Mouse (Mus musculus) gastrocnemius, postnatal 25 days (tissue): ENCODE measurements around the gene Fgfr2. TPM values are rescaled to one million over a fixed set of nuclear protein-coding genes. Genes with fewer than 3 reads are reported as not detected.

Experiments
- DNase-seq: peaks from one replicate; pipeline ENCODE4 v3.0.0; 2022
- total RNA-seq, 2 experiments: library from RNA; stranded (reverse); gene quantifications; 1 replicate in 1 of 2; 2 replicates in 1 of 2; pipeline ENCODE4 v1.2.3; 2021

The Fgfr2 gene
- total RNA-seq, 2 experiments from 2014 or later = 0.33 to 0.96 TPM

DNA sequence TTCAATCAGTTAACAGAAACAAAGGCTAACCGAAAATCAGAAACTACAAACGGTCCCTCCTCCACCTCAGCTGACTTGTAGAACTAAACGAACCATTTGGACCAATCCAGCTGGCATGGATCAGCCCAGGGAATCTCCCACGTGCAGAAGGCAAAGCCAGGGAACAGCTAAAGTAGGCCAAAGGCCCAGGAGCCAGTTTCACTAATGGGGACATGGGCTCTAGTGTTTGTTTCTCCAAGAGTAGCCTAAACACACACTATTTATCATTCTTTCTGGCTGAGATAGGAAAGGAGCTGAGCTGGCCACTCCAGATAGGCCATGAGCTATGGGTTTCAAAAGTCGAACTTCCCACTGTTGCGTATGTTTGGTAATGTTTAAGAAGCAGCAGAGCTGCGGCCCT is 864.3 kb downstream of the Fgfr2 start:
- DNase-seq = peak; percentile 31

DNA sequence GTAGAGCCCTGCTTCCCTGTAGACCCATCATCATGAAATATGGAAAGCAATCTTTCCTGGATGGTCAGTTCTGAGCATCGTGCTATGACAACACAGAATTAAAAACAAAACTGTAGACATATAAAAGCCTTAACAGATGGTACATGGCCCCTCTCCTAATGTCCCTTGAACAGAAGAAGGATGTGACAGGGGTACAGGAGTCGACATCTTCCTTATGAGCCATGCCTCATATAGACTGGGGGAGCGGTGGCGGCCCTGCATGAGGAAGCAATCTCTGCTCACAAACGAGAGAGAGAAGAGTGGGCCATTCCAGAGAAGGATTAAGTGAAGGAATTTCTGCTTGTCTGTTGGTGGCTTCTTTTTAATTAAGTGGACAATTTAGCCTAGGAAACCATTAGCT is 864.9 kb downstream of the Fgfr2 start:
- no peak for DNase-seq

DNA sequence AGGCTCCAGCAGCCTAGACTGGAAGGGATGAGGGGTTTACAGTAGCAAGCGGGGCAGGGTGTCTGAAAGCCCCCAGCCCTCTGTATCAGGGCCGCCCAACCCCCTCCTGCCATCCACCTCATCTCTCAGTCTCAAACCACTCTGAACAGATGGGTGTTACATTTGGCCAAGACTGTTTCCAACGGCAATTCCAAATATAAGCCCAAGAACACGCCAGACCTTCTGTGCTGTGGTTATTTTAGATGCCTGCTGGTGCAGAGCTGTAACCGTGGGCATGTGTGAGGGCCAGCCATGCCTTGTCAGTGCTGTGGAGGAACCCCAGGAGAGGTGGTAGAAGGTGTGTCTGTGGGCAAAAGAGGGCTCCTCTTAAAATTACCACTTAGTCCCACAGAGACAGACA is 869.6 kb downstream of the Fgfr2 start:
- no peak for DNase-seq

DNA sequence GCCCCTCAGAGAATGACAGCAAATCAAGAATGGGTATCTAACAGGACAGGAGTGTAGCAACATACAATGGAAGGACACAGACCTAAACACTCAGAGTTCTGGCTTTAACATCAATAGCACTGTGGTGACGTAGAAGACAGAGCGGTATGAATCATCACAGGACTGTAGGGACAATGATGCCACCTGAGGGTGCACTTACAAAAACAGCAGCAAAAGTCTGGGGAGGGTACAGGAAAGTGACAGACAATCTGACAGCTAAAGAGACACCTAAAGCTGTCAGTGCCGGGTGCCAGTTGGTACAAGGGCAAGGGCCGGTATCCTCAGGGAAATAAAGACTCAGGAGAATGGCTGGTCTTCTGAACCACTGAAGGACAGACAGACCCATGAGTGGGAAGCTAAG is 870.1 kb downstream of the Fgfr2 start:
- no peak for DNase-seq

DNA sequence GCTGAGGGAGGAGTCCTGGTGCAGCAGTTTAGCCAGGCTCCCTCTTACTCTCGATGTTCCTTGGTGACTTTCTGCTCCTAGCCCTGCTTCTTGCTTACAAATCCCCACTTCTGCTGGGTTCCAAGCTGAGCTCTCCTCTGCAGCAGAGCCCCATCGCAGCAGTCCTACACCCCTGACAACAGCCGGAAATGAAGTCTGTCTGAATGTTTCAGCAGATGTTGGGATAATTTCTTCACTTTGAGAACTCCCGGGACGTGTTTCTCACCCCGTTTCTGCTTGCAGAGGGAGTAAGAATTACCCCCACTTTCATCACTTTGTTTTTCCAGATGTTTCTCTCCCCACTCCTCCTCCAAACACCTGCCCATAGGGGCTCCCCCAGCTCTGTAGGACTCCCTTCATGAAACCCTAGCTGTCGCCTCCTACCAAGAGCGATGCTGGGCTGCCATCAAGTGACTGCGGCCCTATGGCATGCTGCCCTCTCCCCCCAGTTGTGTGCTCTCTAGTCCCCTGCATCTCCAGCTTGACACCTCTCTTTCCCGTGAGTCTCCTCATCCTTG is 873.5 kb downstream of the Fgfr2 start:
- no peak for DNase-seq

DNA sequence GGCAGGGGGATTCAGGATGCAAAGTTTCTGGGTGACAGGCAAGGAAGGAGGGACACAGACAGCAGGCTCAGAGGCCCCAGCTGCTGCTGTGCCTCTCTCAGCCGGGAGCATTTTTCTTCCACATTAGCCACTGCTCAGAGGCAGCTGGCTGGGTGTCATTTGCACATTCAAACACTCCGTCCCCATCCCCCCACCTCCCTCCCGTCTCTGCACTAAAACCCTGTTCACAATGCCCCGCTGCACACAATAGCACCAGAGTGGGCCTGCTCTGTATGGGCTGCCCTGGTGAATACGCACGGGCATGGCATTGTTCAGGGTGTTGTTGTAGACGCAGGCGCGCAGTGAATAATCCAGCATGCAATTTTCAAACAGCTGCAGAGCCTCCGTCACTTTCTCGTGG is 875.6 kb downstream of the Fgfr2 start:
- DNase-seq = no peak

DNA sequence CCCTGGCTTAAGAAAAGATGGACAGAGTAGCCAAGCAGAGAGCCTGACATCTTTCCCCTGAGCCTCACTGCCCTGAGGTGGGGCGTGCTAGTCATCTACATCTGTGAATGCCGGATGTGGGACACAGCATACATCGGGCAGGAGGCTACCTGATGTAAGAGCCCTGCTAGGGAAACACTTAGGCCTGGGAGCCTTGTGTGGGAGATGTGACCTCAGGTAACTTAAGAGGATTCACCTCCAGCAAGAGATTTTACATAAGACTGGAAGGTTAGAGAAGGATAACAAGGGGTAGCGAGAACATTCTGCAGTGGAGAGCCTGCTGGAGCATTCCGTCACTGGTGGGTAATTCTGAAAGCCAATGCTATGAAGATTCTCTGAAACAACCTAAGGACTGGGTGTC is 876.1 kb downstream of the Fgfr2 start:
- DNase-seq = no peak

DNA sequence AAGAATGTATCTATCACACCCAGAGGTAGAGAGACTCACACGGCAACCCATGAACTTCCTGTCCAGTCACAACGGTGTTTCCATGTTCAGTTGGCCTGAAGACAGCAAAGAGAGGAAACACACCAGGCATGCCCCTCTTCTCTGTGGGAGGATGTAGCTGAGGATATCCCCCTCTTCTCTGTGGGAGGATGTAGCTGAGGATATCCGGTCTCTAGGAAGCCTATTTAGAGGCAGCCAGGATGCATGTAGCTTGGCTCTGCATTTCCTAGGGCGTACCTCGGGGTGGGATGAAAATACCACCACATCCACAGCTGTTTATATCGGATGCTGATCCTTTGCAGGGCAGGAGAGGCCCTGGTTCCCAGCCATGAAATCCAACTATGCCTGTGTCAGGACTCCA is 877.4 kb downstream of the Fgfr2 start:
- DNase-seq = no peak

DNA sequence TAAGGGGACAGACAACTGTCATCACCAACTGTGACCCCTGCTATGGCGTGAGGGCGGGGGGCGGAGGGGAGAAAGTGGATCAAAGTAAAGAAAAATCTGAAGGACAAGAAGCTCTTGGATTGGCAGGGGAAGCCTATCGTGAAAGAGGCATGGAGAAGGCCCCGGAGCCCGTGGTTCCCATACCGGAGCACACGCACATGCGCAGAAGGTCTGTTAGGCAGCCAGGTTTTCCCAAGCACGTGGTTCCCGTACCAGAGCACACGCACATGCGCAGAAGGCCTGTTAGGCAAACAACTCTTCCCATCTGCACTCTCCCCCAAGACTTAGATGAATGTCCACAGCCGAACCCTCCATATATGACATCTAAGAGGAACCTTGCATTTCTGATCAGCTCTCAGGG is 878.5 kb downstream of the Fgfr2 start:
- DNase-seq = no peak

DNA sequence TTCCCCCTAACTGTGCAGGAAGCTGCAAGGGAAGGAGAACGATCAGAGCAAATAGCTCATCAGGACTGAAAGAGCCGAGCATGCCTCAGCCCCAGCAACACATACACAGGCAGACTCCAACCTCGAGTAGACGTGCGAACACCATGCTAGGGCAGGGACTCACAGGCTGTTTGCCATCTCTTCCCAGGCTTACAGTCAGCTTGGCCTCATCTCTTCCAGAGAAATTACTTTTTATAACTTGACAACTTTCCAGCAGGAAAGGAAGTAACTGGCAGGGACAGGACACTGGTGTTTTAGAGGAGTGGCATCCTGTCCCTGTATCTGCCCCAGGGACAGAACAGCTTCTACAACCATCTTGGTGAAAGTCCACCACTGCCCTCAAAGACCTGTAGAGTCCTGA is 879.9 kb downstream of the Fgfr2 start:
- no peak for DNase-seq

DNA sequence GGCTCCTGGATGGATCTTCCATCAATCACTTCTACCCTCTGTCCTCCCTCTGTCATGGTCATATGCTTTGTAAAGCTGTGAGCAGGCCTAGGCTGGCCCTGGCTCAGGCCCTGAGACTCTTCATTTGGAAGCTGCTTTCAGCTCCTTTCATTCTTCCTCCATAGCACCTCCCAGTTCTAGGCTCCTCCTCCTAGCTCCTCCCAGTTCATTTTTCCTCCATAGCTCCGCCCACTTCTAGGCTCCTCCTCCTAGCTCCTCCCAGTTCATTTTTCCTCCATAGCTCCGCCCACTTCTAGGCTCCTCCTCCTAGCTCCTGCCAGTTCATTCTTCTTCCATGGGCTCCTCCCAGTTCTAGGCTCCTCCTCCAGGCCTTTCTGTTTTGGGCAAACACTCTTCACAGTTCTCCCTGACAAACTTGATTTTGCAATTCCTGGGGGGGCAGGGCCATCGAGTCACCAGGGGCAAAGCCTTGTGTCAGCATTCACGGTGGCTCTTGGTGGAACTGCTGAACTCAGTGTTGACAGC is 880.5 kb downstream of the Fgfr2 start:
- DNase-seq = peak; percentile 40

DNA sequence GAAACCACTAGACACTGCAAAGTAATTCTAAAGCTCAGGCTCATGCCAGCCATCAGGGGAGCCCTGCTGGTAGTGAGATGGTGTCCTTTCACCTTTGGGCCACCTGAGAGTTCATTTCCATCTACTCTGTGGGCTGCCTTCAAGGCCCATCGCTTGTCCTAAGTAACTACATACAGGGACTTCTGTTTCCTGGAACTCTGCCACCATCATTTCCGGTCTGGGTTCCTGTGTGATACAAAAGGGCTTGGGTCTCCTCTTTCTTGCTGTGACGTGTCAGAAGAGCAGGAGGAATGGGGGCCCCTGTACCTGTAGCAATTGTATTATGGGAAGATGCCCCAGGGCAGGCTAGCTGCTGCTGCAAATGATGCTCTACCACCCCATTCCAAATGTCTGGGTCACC is 884.2 kb downstream of the Fgfr2 start:
- DNase-seq = no peak

DNA sequence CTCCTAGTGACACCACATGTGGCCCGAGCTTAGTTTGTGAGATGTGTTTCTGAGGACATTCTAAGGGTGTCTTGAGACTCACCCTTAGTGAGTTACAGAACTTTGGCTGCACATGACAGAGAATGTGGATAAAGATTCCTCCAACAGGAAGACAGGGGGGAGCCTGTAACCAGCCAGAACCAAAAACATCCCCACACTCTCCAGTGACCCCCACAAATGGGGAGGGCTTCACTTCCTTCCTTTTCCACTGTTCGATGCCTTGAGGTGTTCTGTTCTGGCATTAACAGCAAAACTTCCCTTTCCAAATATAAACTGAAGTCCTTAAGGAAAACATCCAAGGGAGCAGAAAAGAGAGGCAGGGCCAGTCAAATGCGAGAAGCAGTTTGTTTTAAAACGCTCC is 886.0 kb downstream of the Fgfr2 start:
- no peak for DNase-seq

DNA sequence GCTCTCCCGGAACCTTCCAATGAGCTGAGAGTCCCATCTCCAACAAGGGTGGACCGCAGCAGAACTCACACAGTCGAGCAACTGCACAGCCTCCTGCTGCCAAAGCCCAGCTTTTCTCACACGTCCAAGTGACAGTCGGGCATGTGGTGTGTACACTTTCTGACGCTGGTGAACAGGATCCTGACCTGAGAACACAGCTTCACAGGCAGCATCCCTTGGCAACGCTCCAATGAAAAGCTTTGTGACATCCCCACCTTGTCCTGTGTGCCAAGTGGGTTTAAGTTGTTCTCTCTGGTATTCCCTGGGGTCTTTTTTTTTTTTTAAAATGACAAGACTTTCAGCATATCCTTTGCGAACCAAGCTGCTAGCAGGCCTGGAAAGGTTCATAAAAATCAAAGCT is 886.4 kb downstream of the Fgfr2 start:
- DNase-seq = no peak

DNA sequence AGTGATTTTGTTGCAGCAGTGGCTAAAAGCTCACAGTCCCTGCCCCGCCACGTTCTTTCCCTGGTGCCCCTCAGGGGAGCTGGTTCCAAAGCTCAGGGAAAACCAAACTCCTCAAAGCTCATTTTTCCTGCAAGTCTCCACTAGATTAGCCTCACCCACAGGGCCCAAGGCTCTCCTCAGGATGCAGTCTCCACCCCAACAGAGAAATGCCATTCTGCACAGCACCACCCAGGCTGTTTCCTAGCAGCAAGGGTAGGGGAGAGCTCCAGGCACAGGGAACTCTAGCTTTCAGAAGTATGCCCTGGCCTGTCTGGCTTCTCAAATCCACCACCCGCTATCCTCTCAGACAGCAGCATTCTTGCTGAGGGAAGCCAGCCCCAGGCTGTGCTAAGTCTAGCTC is 888.9 kb downstream of the Fgfr2 start:
- no peak for DNase-seq

DNA sequence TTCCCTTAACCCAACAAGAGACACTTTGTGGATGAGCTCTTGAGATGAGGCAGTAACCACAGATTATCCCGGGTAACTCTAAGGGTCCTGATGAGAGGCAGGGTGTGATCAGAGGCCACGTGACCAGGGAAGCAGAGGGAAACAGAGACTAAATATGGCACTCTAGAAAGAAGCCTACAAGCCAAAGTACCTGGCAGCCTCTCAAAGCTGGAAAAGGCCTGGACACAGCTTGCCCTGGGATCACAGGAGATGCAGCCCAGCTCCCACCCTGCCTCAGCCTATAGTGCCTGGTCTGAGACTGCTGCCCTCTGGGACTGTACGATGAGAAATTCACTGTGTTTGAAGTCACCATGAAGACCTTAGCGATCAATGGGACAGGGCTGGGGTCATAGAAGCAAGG is 889.4 kb downstream of the Fgfr2 start:
- DNase-seq = no peak

DNA sequence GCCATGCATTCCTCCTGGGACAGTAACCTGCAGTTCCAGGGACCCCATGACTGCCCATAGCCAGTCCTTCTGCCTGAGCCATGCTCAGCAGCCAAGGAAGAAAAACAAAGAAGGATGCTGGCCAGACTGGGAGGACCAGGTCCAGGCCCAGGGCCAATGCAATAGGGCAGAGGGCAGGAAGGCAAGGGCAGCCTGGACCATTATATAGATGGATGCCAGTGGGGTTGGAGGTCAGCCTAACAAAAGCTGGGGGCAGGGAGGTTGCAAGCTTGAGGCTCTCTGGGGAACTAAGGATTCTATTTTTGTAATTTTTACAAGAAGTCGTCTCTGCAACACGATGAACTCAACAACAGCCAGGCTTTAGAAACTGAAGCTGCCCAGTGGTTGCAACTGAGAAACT is 890.2 kb downstream of the Fgfr2 start:
- no peak for DNase-seq

DNA sequence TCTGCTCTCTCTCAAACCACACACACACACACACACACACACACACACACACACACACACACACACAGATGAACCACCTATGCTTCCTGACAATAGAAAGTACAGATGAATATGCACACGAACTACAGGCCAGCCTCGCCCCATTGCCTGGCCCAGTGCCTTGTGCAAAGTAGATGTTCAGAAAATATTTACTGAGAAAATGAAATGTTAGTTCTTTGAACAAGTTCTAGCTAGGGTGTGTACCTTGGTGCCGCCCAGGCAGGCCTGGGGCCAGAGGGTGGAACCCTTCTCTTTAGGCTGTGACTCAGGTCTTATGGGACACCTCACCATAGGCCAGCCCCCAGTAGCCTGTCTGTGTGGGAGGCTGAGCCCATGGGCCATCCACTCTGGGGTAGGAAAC is 891.7 kb downstream of the Fgfr2 start:
- DNase-seq = no peak

DNA sequence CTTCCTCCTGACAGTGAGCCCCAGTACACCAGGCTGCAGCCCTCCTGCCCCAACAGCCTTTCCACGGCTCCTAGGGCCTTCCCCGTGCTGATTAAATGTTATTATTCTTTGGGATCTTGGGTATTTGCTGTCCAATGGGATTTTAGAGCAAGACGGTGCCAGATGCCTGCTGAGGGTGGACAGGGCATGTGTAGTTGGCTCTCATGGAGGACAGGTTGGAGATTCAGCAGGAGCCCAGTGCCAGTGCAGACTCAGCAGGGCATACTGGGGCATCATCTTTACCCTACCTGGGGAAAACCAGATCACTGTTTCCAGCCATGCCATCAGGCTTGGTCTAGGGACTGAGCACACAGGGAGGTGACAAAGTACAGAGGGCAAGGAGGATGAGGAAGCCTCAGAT is 892.2 kb downstream of the Fgfr2 start:
- DNase-seq = no peak

DNA sequence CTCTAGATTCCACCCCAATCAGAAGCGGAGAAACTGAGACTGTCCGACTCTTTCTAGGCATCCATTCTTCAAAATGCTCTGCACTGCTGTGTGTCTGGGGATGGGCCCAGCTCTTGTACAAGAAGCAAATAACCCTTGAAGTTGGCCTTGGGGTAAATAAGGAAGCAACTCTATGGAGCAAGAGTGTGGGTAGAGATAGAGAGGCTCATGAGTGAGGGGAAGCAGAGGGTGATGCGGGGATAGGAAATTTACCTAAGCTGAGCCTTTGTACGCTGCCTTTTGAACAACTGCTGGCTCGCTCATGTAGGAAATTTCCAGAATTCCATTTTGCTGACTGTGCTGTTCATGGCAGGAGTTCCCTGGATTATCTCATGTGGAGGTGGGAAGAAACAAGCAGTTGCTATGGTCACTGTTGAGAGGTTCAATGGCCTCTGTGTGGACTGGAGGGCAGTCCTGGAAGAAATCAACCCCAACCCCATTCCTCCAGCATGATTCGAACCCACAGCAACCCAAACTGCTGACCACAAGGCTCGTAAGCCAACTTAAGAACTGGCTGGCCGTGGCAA is 896.0 kb downstream of the Fgfr2 start:
- DNase-seq = no peak

DNA sequence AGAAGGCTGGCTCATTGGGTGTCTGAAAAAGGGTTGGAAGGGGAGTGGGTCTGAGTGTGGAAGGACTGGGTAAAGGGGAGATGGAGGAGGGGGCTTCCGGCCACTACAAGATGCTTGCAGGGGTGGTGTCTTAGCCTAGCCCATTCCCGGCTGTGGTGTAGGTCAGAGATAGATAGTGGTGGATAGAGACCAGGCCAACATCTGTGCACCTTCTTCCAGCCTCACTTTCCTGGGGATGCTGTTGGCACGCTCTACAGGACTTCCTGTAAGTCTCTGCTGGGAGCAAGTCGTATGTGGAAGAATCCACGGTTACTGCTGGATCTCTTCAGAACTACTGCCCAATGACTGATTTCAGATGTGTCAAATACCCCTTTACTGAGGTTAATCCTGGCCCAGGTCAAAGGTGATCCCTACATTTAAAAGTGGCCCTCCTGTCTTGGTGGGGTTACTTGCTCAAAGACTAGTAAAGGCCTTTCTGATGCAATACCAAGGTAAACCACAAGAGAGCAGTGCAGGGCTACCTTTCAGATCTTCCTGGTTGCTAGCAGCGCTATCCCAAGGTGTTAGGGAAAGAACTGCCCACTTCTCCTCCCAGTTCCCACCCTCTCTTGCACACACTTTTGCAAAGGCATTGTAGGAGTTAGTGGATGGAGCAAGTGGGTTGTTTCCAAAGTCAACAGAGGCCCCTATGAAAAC is 896.6 kb downstream of the Fgfr2 start:
- peak; percentile 59 for DNase-seq

DNA sequence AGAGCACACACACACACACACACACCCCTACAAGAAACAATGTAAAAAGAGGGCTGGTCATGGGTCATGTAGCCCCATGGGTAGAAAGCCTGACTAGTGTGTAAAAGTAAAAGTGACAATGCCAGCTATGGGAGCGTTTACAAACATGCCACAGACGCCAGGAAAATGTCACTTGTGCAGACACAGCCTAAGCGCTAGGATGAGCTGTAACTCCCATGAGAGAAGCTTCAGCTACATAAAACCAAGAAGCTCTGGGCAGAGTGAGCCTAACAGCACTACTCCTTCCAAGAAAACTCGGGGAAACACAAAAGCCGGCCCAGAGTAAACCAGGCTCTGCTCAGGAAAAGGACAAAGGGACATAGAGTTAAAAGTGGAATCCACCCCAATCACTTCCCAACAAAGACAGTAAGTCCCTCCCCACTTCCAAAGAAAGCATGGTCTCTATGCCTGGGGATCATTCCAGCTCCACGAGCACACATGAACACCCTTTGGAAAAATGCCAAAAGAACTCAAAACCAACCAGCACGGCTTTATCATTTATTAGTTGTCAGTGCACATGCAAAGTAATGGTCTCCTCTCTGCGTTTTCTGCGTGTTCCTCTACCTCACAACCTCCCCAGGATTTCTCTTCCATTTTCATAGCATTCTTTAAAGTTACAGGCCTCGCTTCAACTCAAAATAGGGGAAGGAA is 899.6 kb downstream of the Fgfr2 start:
- DNase-seq = no peak

DNA sequence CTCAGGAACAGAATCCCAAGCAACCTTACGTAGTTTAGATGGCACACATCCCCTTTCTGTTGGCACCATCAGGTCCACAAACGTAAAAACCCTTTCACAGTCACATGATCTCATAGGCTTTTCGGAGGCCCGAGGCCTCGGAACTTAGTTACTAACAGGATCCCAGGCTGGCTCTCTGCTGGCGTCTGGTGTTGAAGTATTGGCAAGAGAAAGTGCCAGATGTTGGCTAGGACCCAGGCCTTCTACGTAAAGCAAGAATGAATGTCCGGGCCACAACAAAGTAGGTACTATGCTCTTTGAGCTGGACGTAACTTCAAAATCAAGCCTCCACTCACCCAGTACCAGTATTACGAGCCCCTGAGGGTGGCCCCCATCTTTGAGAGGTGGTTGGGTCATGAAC is 909.1 kb downstream of the Fgfr2 start:
- DNase-seq = no peak
